Mouse (Mus musculus): Measurements from ENCODE around the gene 4930402F06Rik. TPM values are rescaled to one million over a fixed set of nuclear protein-coding genes. Genes with fewer than 3 reads are reported as not detected.

The 4930402F06Rik gene
- not detected for polyA plus RNA-seq (2015; fragmentation: Illumina TruSeq; extraction: RNeasy Lipid Tissue Mini Kit (QIAGEN cat#74804); ENCODE audit: low read depth, low replicate concordance)

GRCm38 (mm10) chr2:35397096-35397495 is at the start of gene 4930402F06Rik:
Gene 4930402F06Rik (minus strand): TSS chr2:35397175.

GRCm38 (mm10) chr2:35367629-35368028 is 29.3 kb downstream of the 4930402F06Rik start, which contains the start of gene 4930568D16Rik:
Gene 4930568D16Rik (minus strand): TSS chr2:35367729.

GRCm38 (mm10) chr2:35336388-35337280 is 60.3 kb downstream of the 4930402F06Rik start, which contains the start of gene Stom:
Gene Stom (minus strand): TSS chr2:35336976.

Other genes starting within 250 kb of the 4930402F06Rik start
- 231 TPM for gene Rab14, start 196.1 kb downstream of the 4930402F06Rik start, polyA plus RNA-seq (2015; fragmentation: Illumina TruSeq; extraction: RNeasy Lipid Tissue Mini Kit (QIAGEN cat#74804); ENCODE audit: low read depth, low replicate concordance)
- gene Gsn, start 140.8 kb downstream of the 4930402F06Rik start, polyA plus RNA-seq (2015; fragmentation: Illumina TruSeq; extraction: RNeasy Lipid Tissue Mini Kit (QIAGEN cat#74804); ENCODE audit: low read depth, low replicate concordance) = 66.5 TPM
- 10.7 TPM for gene Stom, start 60.2 kb downstream of the 4930402F06Rik start, polyA plus RNA-seq (2015; fragmentation: Illumina TruSeq; extraction: RNeasy Lipid Tissue Mini Kit (QIAGEN cat#74804); ENCODE audit: low read depth, low replicate concordance)
- not detected for gene 4930568D16Rik, start 29.4 kb downstream of the 4930402F06Rik start, polyA plus RNA-seq (2015; fragmentation: Illumina TruSeq; extraction: RNeasy Lipid Tissue Mini Kit (QIAGEN cat#74804); ENCODE audit: low read depth, low replicate concordance)
- gene Ggta1, start 66.1 kb upstream of the 4930402F06Rik start, polyA plus RNA-seq (2015; fragmentation: Illumina TruSeq; extraction: RNeasy Lipid Tissue Mini Kit (QIAGEN cat#74804); ENCODE audit: low read depth, low replicate concordance) = 3.6 TPM
- gene Dab2ip, start 161.1 kb upstream of the 4930402F06Rik start, polyA plus RNA-seq (2015; fragmentation: Illumina TruSeq; extraction: RNeasy Lipid Tissue Mini Kit (QIAGEN cat#74804); ENCODE audit: low read depth, low replicate concordance) = 56.9 TPM